Mouse (Mus musculus) bone marrow, adult 2 months (tissue): ENCODE measurements around the gene Sfxn2. TPM values are rescaled to one million over a fixed set of nuclear protein-coding genes. Genes with fewer than 3 reads are reported as not detected.

ENCODE experiments used
- H3K27ac ChIP-seq: fragments of 200-500 bp; 2 replicates; pipeline ENCODE4 v1.5.1; 2012; ENCODE audit warnings: low read depth, mild to moderate bottlenecking, control low read depth, inconsistent platforms, low read length; ENCODE audit not compliant: control insufficient read depth, poor library complexity, insufficient read depth
- H3K4me1 ChIP-seq: fragments of 200-500 bp; 2 replicates; pipeline ENCODE4 v1.6.1; 2011; ENCODE audit warnings: low read length; ENCODE audit not compliant: control insufficient read depth, insufficient read depth
- H3K4me3 ChIP-seq: fragments of 200-500 bp; replicated peaks from 2 replicates; pipeline ENCODE3; 2011; ENCODE audit warnings: mild to moderate bottlenecking, low read depth, low read length, control low read depth; ENCODE audit not compliant: control insufficient read depth
- CTCF ChIP-seq: fragments of 200-500 bp; IDR thresholded peaks from 2 replicates; pipeline ENCODE4 v1.5.1; 2011; ENCODE audit warnings: low read length, control low read depth; ENCODE audit not compliant: control insufficient read depth, insufficient read depth
- POLR2A ChIP-seq: fragments of 200-500 bp; IDR thresholded peaks from 2 replicates; pipeline ENCODE4 v1.6.1; 2011; ENCODE audit warnings: low read depth, mild to moderate bottlenecking, control low read depth, low read length, borderline replicate concordance; ENCODE audit not compliant: control insufficient read depth
- WGBS: fragments of 180-500 bp; shearing (Covaris S2); methylation state at CpG from one replicate; pipeline ENCODE4 v1.1.7; 2018; 5-methylcytosine and 5-hydroxymethylcytosine counted together
- polyA plus RNA-seq: library from polyadenylated mRNA; stranded (reverse); fragments of >200 nt; gene quantifications from 2 replicates; pipeline ENCODE4 v1.2.4, GENCODE M21; 2011; ENCODE audit warnings: low replicate concordance; ENCODE audit not compliant: missing spikeins, insufficient read depth, insufficient read length

The Sfxn2 gene
- 4.3 and 9.4 TPM in 2 replicates for polyA plus RNA-seq

- Histone ChIP-seq H3K27ac (peak within 1 kb of the TSS; percentile 17; the same call in 1 of the 2 replicates), H3K4me3 (peak within 1 kb of the TSS; percentile 82), H3K4me1 (no peaks in the 10 kb centered on the region)
- TF ChIP-seq POLR2A: peak; percentile 83
- no peak for TF ChIP-seq CTCF
- under 1% methylated on average over 66 of the region's 67 CpGs for WGBS
These were observed at the start of gene Sfxn2, which contains the start of gene Arl3 for GRCm38 (mm10) chr19:46572951-46573937. TSS of gene Sfxn2 (plus strand) at chr19:46573365. TSS of gene Arl3 (minus strand) at chr19:46573198.

GRCm38 (mm10) chr19:46523480-46524151 is 49.5 kb upstream of the Sfxn2 start:
- TF ChIP-seq CTCF: no peak
- peak overlapping the region; percentile 6; the same call in 1 of the 2 replicates for H3K27ac ChIP-seq
- WGBS: 25% methylated on average over 20 of the region's 20 CpGs
- H3K4me1 ChIP-seq: peaks cover 20% of the 10 kb centered on the region
- H3K4me3 ChIP-seq: no peak overlapping the region

GRCm38 (mm10) chr19:46524152-46524544 is 49.0 kb upstream of the Sfxn2 start:
- H3K27ac ChIP-seq: no peak overlapping the region
- 39% methylated on average over 6 of the region's 6 CpGs for WGBS

GRCm38 (mm10) chr19:46524601-46525321 is 48.4 kb upstream of the Sfxn2 start:
- Histone ChIP-seq H3K4me3 (peak overlapping the region; percentile 21), H3K4me1 (peaks cover 18% of the 10 kb centered on the region), H3K27ac (no peak overlapping the region)
- 47% methylated on average over 14 of the region's 14 CpGs for WGBS
- TF ChIP-seq POLR2A (no peak), CTCF (no peak)

More at GRCm38 (mm10) chr19:46524152-46524544, 49.0 kb upstream of the Sfxn2 start:
- no peak for TF ChIP-seq POLR2A
- no peak for TF ChIP-seq CTCF
- H3K4me1 ChIP-seq: peaks cover 18% of the 10 kb centered on the region
- H3K4me3 ChIP-seq: no peak overlapping the region

GRCm38 (mm10) chr19:46525691-46526631 is 47.2 kb upstream of the Sfxn2 start:
- 90% methylated on average over 10 of the region's 10 CpGs for WGBS
- Histone ChIP-seq H3K27ac (no peak overlapping the region), H3K4me1 (peaks cover 18% of the 10 kb centered on the region), H3K4me3 (no peak overlapping the region)
- TF ChIP-seq POLR2A (no peak), CTCF (no peak)

GRCm38 (mm10) chr19:46527632-46528528 is 45.3 kb upstream of the Sfxn2 start:
- WGBS: 48% methylated on average over 17 of the region's 17 CpGs

More at GRCm38 (mm10) chr19:46527632-46528528, 45.3 kb upstream of the Sfxn2 start:
- peaks cover 15% of the 10 kb centered on the region for H3K4me1 ChIP-seq
- peak overlapping the region; percentile 20; the same call in 1 of the 2 replicates for H3K27ac ChIP-seq
- no peak for TF ChIP-seq CTCF
- no peak for TF ChIP-seq POLR2A
- peak overlapping the region; percentile 24 for H3K4me3 ChIP-seq
